Mouse (Mus musculus): ENCODE data around the gene Dnajc27. TPM values are rescaled to one million over a fixed set of nuclear protein-coding genes. Genes with fewer than 3 reads are reported as not detected.

Gene Dnajc27
- polyA plus RNA-seq, 1 experiment from 2014 or later, result 7.8 TPM

DNA sequence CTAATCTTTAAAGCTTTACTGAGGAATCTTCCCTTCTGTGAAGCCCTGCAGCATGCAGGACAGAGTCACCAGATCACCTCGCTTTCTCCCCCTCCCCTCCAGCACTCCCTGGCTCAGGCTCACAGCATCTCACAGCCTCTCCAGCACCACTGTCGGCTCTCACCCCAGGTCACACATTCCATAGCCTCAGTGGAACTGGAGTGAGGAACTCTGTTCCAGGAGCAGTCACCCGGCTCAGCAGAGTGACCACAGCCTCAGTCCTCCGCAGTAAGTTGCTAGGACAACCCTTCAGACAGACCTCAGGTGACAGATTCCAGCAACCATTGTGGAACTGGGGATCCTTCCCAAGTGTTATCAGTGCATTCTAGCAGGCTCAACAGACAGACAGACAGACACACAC lies 27.5 kb upstream of the Dnajc27 start:
- peak; percentile 52; the same call in 1 of the 2 replicates for ATAC-seq (ENCODE audit: extremely low read depth, insufficient number of reproducible peaks, low FRiP score, low TSS enrichment)

GRCm38 (mm10) chr12:4058321-4058720 lies 24.1 kb upstream of the Dnajc27 start:
- Histone ChIP-seq H3K9me3 (no peaks in the 10 kb centered on the region), H3K4me3 (no peak overlapping the region), H3K27ac (replicated peaks) (no peak overlapping the region), H3K9ac (no peak overlapping the region), H3K4me1 (peaks cover 16% of the 10 kb centered on the region), H3K27me3 (replicated peaks) (peaks cover 6% of the 10 kb centered on the region; the same call in 1 of the 2 replicates), H3K36me3 (no peaks in the 10 kb centered on the region), H3K4me2 (no peak overlapping the region)
- ATAC-seq (ENCODE audit: extremely low read depth, insufficient number of reproducible peaks, low FRiP score, low TSS enrichment), result no peak
- 55% methylated on average over 9 of the region's 9 CpGs for WGBS

More for the DNA sequence above, 27.5 kb upstream of the Dnajc27 start:
- Histone ChIP-seq H3K27me3 (replicated peaks) (peaks cover 10% of the 10 kb centered on the region; the same call in 1 of the 2 replicates), H3K27ac (replicated peaks) (no peak overlapping the region; the same call in 1 of the 2 replicates), H3K4me3 (no peak overlapping the region), H3K4me2 (no peak overlapping the region), H3K36me3 (no peaks in the 10 kb centered on the region), H3K9me3 (no peaks in the 10 kb centered on the region), H3K4me1 (peaks cover 30% of the 10 kb centered on the region), H3K9ac (no peak overlapping the region)
- WGBS, result 18% methylated on average over 4 of the region's 4 CpGs

DNA sequence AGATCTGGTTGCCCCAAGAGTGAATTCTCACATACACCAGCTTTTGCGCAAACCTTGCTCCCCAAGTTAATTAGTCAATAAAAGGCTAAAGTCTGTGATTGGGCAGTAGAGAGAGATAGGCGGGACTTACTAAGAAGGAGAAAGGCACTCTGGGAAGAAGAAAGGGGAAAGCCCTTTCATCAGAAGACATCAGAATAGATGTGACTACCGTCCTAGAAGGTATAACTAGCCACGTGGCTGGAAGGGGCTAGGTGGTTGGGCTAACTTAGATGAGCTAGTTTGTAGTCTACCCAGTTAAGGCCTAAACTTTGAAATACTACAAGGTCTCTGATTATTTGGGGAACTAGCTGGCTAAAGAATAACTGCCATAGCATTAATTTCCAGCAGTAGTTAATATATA lies 22.7 kb upstream of the Dnajc27 start:
- WGBS, result 82% methylated on average over 4 of the region's 4 CpGs
- ATAC-seq (ENCODE audit: extremely low read depth, insufficient number of reproducible peaks, low FRiP score, low TSS enrichment), result no peak
- Histone ChIP-seq H3K4me1 (peaks cover 11% of the 10 kb centered on the region), H3K9me3 (no peaks in the 10 kb centered on the region), H3K36me3 (no peaks in the 10 kb centered on the region), H3K27me3 (replicated peaks) (no peaks in the 10 kb centered on the region), H3K27ac (replicated peaks) (no peak overlapping the region), H3K9ac (no peak overlapping the region), H3K4me3 (no peak overlapping the region), H3K4me2 (no peak overlapping the region)

DNA sequence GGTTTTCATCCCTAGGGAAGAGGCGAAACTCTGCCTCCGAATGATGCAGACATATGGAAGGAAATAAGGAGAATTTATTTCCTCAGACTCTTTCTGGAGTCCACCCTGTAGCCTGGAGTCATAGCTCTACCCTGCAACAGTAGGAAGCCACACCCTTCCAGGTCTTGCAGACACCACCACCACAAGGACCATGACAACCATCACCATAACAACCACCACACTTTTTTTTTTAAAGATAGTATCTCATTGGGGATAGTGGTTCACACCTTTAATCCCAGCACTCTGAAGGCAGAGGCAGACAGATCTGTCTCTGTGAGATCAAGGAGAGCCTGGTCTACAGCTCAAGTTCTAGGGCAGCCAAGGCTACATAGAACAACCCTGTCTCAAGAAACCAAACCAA lies 16.9 kb upstream of the Dnajc27 start:
- H3K9me3 ChIP-seq, result no peaks in the 10 kb centered on the region
- H3K4me3 ChIP-seq, result no peak overlapping the region
- no peaks in the 10 kb centered on the region for H3K4me1 ChIP-seq
- no peaks in the 10 kb centered on the region for H3K27me3 ChIP-seq (replicated peaks)
- H3K36me3 ChIP-seq, result no peaks in the 10 kb centered on the region
- no peak for ATAC-seq (ENCODE audit: extremely low read depth, insufficient number of reproducible peaks, low FRiP score, low TSS enrichment)
- 88% methylated on average over 2 of the region's 2 CpGs for WGBS
- H3K9ac ChIP-seq, result no peak overlapping the region
- H3K4me2 ChIP-seq, result no peak overlapping the region
- no peak overlapping the region for H3K27ac ChIP-seq (replicated peaks)

GRCm38 (mm10) chr12:4065944-4066343 lies 16.4 kb upstream of the Dnajc27 start:
- no peaks in the 10 kb centered on the region for H3K9me3 ChIP-seq
- no peak overlapping the region for H3K4me2 ChIP-seq
- WGBS, result 66% methylated on average over 8 of the region's 8 CpGs
- no peaks in the 10 kb centered on the region for H3K36me3 ChIP-seq
- H3K27me3 ChIP-seq (replicated peaks), result no peaks in the 10 kb centered on the region
- H3K4me1 ChIP-seq, result no peaks in the 10 kb centered on the region
- no peak overlapping the region for H3K4me3 ChIP-seq
- H3K9ac ChIP-seq, result no peak overlapping the region
- no peak overlapping the region for H3K27ac ChIP-seq (replicated peaks)
- no peak for ATAC-seq (ENCODE audit: extremely low read depth, insufficient number of reproducible peaks, low FRiP score, low TSS enrichment)

- Histone ChIP-seq H3K4me2 (no peak overlapping the region), H3K9ac (no peak overlapping the region), H3K9me3 (no peaks in the 10 kb centered on the region), H3K27ac (replicated peaks) (no peak overlapping the region), H3K4me1 (no peaks in the 10 kb centered on the region), H3K4me3 (no peak overlapping the region), H3K36me3 (no peaks in the 10 kb centered on the region), H3K27me3 (replicated peaks) (no peaks in the 10 kb centered on the region)
- ATAC-seq (ENCODE audit: extremely low read depth, insufficient number of reproducible peaks, low FRiP score, low TSS enrichment), result no peak
- WGBS, result 73% methylated on average over 6 of the region's 6 CpGs
Observed at GRCm38 (mm10) chr12:4066681-4067459, 15.5 kb upstream of the Dnajc27 start.

- Histone ChIP-seq H3K27me3 (replicated peaks) (no peaks in the 10 kb centered on the region), H3K9me3 (no peaks in the 10 kb centered on the region), H3K4me2 (no peak overlapping the region), H3K4me1 (no peaks in the 10 kb centered on the region; the same call in 1 of the 2 replicates), H3K36me3 (no peaks in the 10 kb centered on the region), H3K4me3 (no peak overlapping the region), H3K9ac (no peak overlapping the region), H3K27ac (replicated peaks) (no peak overlapping the region)
- 76% methylated on average over 4 of the region's 4 CpGs for WGBS
- no peak for ATAC-seq (ENCODE audit: extremely low read depth, insufficient number of reproducible peaks, low FRiP score, low TSS enrichment)
Observed at GRCm38 (mm10) chr12:4068551-4068950, 13.8 kb upstream of the Dnajc27 start.

GRCm38 (mm10) chr12:4071671-4072070 lies 10.7 kb upstream of the Dnajc27 start:
- WGBS, result 72% methylated on average over 9 of the region's 9 CpGs
- ATAC-seq (ENCODE audit: extremely low read depth, insufficient number of reproducible peaks, low FRiP score, low TSS enrichment), result no peak
- H3K9me3 ChIP-seq, result no peaks in the 10 kb centered on the region

GRCm38 (mm10) chr12:4075407-4075806 lies 7.0 kb upstream of the Dnajc27 start:
- no peak for ATAC-seq (ENCODE audit: extremely low read depth, insufficient number of reproducible peaks, low FRiP score, low TSS enrichment)
- Histone ChIP-seq H3K36me3 (no peaks in the 10 kb centered on the region), H3K27me3 (replicated peaks) (no peaks in the 10 kb centered on the region), H3K4me3 (no peak overlapping the region), H3K9ac (no peak overlapping the region), H3K4me2 (no peak overlapping the region), H3K9me3 (no peaks in the 10 kb centered on the region), H3K27ac (replicated peaks) (no peak overlapping the region), H3K4me1 (peaks cover 7% of the 10 kb centered on the region)
- 36% methylated on average over 8 of the region's 8 CpGs for WGBS

More at GRCm38 (mm10) chr12:4071671-4072070, 10.7 kb upstream of the Dnajc27 start:
- no peak overlapping the region for H3K4me2 ChIP-seq
- no peak overlapping the region for H3K27ac ChIP-seq (replicated peaks)
- no peaks in the 10 kb centered on the region for H3K36me3 ChIP-seq
- no peak overlapping the region for H3K9ac ChIP-seq
- no peaks in the 10 kb centered on the region for H3K27me3 ChIP-seq (replicated peaks)
- no peak overlapping the region for H3K4me3 ChIP-seq
- H3K4me1 ChIP-seq, result peaks cover 7% of the 10 kb centered on the region

DNA sequence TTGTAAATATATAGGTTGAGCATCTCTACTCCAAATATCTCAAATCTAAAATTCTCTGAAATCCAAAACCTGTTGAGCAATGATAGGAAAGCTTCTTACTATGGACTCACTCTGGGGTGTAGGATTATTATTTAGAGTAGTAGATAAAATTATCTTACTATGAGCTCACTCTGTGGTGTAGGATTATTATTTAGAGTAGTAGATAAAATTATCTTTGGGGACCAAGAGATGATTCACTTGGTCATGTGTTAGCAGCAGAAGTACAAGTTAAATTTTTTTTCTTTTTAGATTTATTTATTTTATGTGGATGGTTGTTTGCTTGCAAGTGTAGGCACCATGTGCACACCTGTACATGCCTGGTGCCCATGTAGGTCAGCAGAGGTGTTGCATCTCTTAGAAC lies 6.0 kb upstream of the Dnajc27 start:
- no peak for ATAC-seq (ENCODE audit: extremely low read depth, insufficient number of reproducible peaks, low FRiP score, low TSS enrichment)
- no peak overlapping the region for H3K4me2 ChIP-seq

DNA sequence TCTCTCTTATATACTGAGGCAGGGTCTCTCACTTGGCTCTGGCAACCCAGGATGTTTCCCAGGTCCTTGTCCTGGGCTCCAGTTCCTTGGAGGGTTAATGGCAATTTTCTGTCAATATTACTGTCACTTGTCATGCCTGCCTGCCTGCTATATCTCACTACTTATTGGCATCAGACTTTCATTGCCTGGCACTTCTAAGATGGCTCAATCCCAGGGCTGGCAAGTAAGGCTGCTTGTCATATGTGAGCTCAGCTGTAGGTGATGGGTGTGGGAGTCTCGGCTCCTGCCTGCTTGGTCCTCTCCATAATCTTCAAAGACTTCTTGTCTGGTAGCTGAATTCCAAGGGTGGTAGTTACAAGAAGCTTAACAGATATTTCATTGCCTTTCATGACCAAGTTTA lies 4.3 kb upstream of the Dnajc27 start:
- no peaks in the 10 kb centered on the region for H3K9me3 ChIP-seq
- WGBS, result 33% methylated on average over 1 of the region's 1 CpGs
- H3K9ac ChIP-seq, result no peak overlapping the region
- H3K4me1 ChIP-seq, result peaks cover 15% of the 10 kb centered on the region
- no peak overlapping the region for H3K27ac ChIP-seq (replicated peaks)
- ATAC-seq (ENCODE audit: extremely low read depth, insufficient number of reproducible peaks, low FRiP score, low TSS enrichment), result no peak
- no peak overlapping the region for H3K4me3 ChIP-seq
- no peak overlapping the region for H3K4me2 ChIP-seq
- no peaks in the 10 kb centered on the region for H3K36me3 ChIP-seq
- no peaks in the 10 kb centered on the region for H3K27me3 ChIP-seq (replicated peaks)

More for the DNA sequence above, 6.0 kb upstream of the Dnajc27 start:
- Histone ChIP-seq H3K4me3 (no peak overlapping the region), H3K4me1 (peaks cover 7% of the 10 kb centered on the region), H3K27ac (replicated peaks) (no peak overlapping the region), H3K36me3 (no peaks in the 10 kb centered on the region), H3K9ac (no peak overlapping the region), H3K27me3 (replicated peaks) (no peaks in the 10 kb centered on the region), H3K9me3 (no peaks in the 10 kb centered on the region)

DNA sequence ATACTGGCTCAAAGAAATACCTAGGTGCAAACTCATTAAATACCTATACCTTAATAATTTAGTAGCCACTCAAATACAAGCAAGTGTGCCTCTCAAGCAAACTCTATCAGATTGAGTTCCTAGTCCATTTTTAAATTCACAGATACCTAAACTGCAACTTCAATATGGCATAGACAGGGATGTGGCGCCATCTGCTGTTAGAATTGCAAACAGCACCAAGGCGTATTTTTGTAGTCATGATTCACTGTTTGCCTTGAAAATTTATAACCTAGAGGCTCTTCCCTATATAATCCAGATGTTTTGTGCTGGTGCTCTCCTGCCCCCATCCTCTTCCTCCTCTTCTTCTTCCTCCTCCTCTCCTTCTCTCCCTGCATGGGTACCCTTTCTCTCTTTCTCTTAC lies 2.1 kb upstream of the Dnajc27 start:
- Histone ChIP-seq H3K27ac (replicated peaks) (no peak overlapping the region), H3K4me1 (peaks cover 18% of the 10 kb centered on the region), H3K36me3 (no peaks in the 10 kb centered on the region), H3K4me2 (no peak overlapping the region), H3K27me3 (replicated peaks) (no peaks in the 10 kb centered on the region), H3K9me3 (no peaks in the 10 kb centered on the region), H3K9ac (no peak overlapping the region), H3K4me3 (no peak overlapping the region)
- 2% methylated on average over 2 of the region's 2 CpGs for WGBS
- no peak for ATAC-seq (ENCODE audit: extremely low read depth, insufficient number of reproducible peaks, low FRiP score, low TSS enrichment)
